ENCODE assay signal across 10 mouse cellular contexts in the genomic region with DNA sequence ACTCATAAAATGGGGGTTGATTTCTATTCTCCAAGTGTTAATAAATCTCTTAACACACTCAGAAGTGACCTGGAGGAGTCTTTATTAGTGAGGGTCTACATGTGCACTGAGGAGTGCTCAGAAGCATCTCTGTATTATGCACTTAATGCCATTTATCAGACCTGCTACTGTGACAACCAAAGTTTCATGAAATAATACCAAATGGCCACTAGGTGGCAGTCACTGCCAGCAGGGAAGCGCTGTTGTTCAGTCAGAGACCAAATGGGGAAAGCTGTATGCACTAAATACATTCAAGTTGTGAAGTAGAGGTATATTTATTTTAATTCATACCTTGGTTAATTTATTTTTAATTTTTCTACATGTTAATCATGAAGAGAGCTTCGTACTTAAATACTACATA. TPM values are rescaled to one million over a fixed set of nuclear protein-coding genes. Genes with fewer than 3 reads are reported as not detected.
DNase-seq lines count a peak whose midpoint lies in the region; ATAC-seq and TF ChIP-seq lines count a peak whose summit lies in the region.
"Had no signal": no experiment of that assay in that cellular context is flagged by ENCODE, and none has a peak within 500 bp of the region (broad histone marks: within the 10 kb centered on the region; RNA-seq: fewer than 3 reads in every experiment).

No protein-coding gene starts in this region.

- no peak for TF ChIP-seq POLR2A in spleen, adult 2 months (IDR thresholded peaks at IDR 0.05; ENCODE audit: low read depth, low read length)

- no peaks in the 10 kb centered on the region for H3K27me3 ChIP-seq in spleen, adult 2 months (ENCODE audit: control insufficient read depth, insufficient read depth, low read length)
- H3K27me3 ChIP-seq in hindbrain, embryonic 11.5 days (ENCODE audit: control insufficient read depth, insufficient read depth, low read length): no peaks in the 10 kb centered on the region
- H3K27me3 ChIP-seq: heart, embryonic 13.5 days had no signal

- no peaks in the 10 kb centered on the region for H3K36me3 ChIP-seq in spleen, adult 2 months (ENCODE audit: control insufficient read depth, insufficient read depth, low read length)
- H3K36me3 ChIP-seq in hindbrain, embryonic 11.5 days (ENCODE audit: control insufficient read depth, insufficient read depth, low read length): no peaks in the 10 kb centered on the region
- H3K36me3 ChIP-seq: heart, embryonic 13.5 days had no signal

- H3K4me3 ChIP-seq in spleen, adult 2 months (ENCODE audit: extremely low read depth, insufficient read depth, insufficient read length): no peak overlapping the region
- H3K4me3 ChIP-seq in hindbrain, embryonic 11.5 days (ENCODE audit: low read depth, low read length): no peak overlapping the region
- H3K4me3 ChIP-seq: heart, embryonic 13.5 days had no signal

- no peaks in the 10 kb centered on the region for H3K9me3 ChIP-seq in hindbrain, embryonic 11.5 days (ENCODE audit: control insufficient read depth, low read length)
- H3K9me3 ChIP-seq: heart, embryonic 13.5 days had no signal

- peak; percentile 26 to 28 for DNase-seq in spleen, adult 2 months (ENCODE audit: low read depth in 1 of 2, low spot score in 2 of 2)
- no peak for DNase-seq in spleen, postnatal 4 days (ENCODE audit: low spot score in 2 of 2)
- peak; percentile 34 for DNase-seq in adrenal gland, adult 2 months
- peak; percentile 80 for DNase-seq in embryo, embryonic 10 days (ENCODE audit: low spot score)
- DNase-seq in hindbrain, embryonic 11.5 days (ENCODE audit: low spot score): peak; percentile 78
- DNase-seq in left cerebral cortex, postnatal 10 days (ENCODE audit: extremely low spot score in 1 of 2, low spot score in 2 of 2): peak; percentile 22 to 49
- no peak for DNase-seq in ovary, adult 18-20 months (ENCODE audit: low spot score)

- no peak overlapping the region for H3K4me2 ChIP-seq in hindbrain, embryonic 11.5 days (replicated peaks; ENCODE audit: low read depth, low read length)
- H3K4me2 ChIP-seq: heart, embryonic 13.5 days had no signal

- ATAC-seq in hindbrain, embryonic 11.5 days (ENCODE audit: low FRiP score): peak; percentile 82
- peak; percentile 94 for ATAC-seq in monocyte, adult 5-6 weeks (replicated peaks; ENCODE audit: insufficient number of reproducible peaks, low FRiP score, low TSS enrichment, poor library complexity, severe bottlenecking)

- peak; percentile 72; the same call in 1 of the 2 replicates for TF ChIP-seq CTCF in spleen, adult 2 months (IDR thresholded peaks at IDR 0.05; ENCODE audit: extremely low read depth, insufficient read depth, insufficient read length, insufficient replicate concordance)

- no peak overlapping the region for H3K27ac ChIP-seq in spleen, adult 2 months (ENCODE audit: insufficient read depth, low read length)
- H3K27ac ChIP-seq in hindbrain, embryonic 11.5 days (ENCODE audit: low read depth, low read length): no peak overlapping the region
- H3K27ac ChIP-seq: heart, embryonic 13.5 days had no signal

- no peak overlapping the region for H3K9ac ChIP-seq in hindbrain, embryonic 11.5 days (ENCODE audit: low read depth, low read length)
- H3K9ac ChIP-seq: heart, embryonic 13.5 days had no signal

- H3K4me1 ChIP-seq in spleen, adult 2 months (ENCODE audit: control insufficient read depth, insufficient read depth, insufficient read length): no peaks in the 10 kb centered on the region
- no peaks in the 10 kb centered on the region for H3K4me1 ChIP-seq in hindbrain, embryonic 11.5 days (replicated peaks; ENCODE audit: control insufficient read depth, insufficient read depth, low read length)
- H3K4me1 ChIP-seq: heart, embryonic 13.5 days had no signal

- intact Hi-C loops in left cerebral cortex, postnatal 10 days (cut with DNase I): no loop called here

- 2% methylated on average over 2 of the region's 2 CpGs for WGBS in spleen, adult 2 months
- WGBS in hindbrain, embryonic 11.5 days: 2% methylated on average over 2 of the region's 2 CpGs

RNA-seq across cellular contexts. Expression of a gene that starts 42.4 kb away (rescaled TPM):
- polyA plus RNA-seq in spleen, adult 2 months (2012; rRNA removed): 44.6 and 55.6 TPM in 2 replicates
- total RNA-seq in adrenal gland, adult 2 months (2021): 1 to 10 TPM; 5.1 to 9.2 TPM
- polyA plus RNA-seq in adrenal gland, adult 2 months (2012; rRNA removed): 18.9 TPM in 2 replicates
- 9.7 and 10.1 TPM in 2 replicates for polyA plus RNA-seq in hindbrain, embryonic 11.5 days (2014; fragmentation: Nextera tagmentation; extraction: Ambion mirVana)
- total RNA-seq in left cerebral cortex, postnatal 10 days (2021): 10 to 100 TPM; 77.4 to 82.7 TPM
- 21.3 to 55.5 TPM (median 46.2 TPM) in 3 replicates for total RNA-seq in monocyte, adult 5-6 weeks (2017)

RNA-seq across cellular contexts. Expression of a gene that starts 42.9 kb away (rescaled TPM):
- polyA plus RNA-seq in spleen, adult 2 months (2012; rRNA removed): not detected in 2 replicates
- not detected for total RNA-seq in adrenal gland, adult 2 months (2021)
- not detected in 2 replicates for polyA plus RNA-seq in adrenal gland, adult 2 months (2012; rRNA removed)
- not detected in 2 replicates for polyA plus RNA-seq in hindbrain, embryonic 11.5 days (2014; fragmentation: Nextera tagmentation; extraction: Ambion mirVana)
- not detected for total RNA-seq in left cerebral cortex, postnatal 10 days (2021)
- not detected in 3 replicates for total RNA-seq in monocyte, adult 5-6 weeks (2017)
- polyA plus RNA-seq: heart, embryonic 13.5 days; stomach, embryonic 14.5 days had no signal

RNA-seq across cellular contexts. Expression of a gene that starts 56.7 kb away (rescaled TPM):
- polyA plus RNA-seq in spleen, adult 2 months (2012; rRNA removed): not detected in 2 replicates
- total RNA-seq in adrenal gland, adult 2 months (2021): not detected
- not detected in 2 replicates for polyA plus RNA-seq in adrenal gland, adult 2 months (2012; rRNA removed)
- not detected in 2 replicates for polyA plus RNA-seq in hindbrain, embryonic 11.5 days (2014; fragmentation: Nextera tagmentation; extraction: Ambion mirVana)
- not detected for total RNA-seq in left cerebral cortex, postnatal 10 days (2021)
- not detected in 3 replicates for total RNA-seq in monocyte, adult 5-6 weeks (2017)
- polyA plus RNA-seq: heart, embryonic 13.5 days; stomach, embryonic 14.5 days had no signal

Comparison
In these comparisons a context has a peak if more than half of its experiments do, and no peak if none do; other contexts are left out.
1. DNase-seq: peak in spleen, adult 2 months (2 of 2), adrenal gland, adult 2 months (single experiment), embryo, embryonic 10 days (single experiment), hindbrain, embryonic 11.5 days (single experiment) and left cerebral cortex, postnatal 10 days (2 of 2); none in spleen, postnatal 4 days (0 of 2) and ovary, adult 18-20 months (single experiment).